Mouse (Mus musculus): Measurements from ENCODE around the gene Sfn. TPM values are rescaled to one million over a fixed set of nuclear protein-coding genes. Genes with fewer than 3 reads are reported as not detected.
A peak's percentile ranks its signal among the peaks of the same experiment; 100 is the strongest.

The Sfn gene
- polyA plus RNA-seq, 1 experiment from 2014 or later: 355 TPM

- no peak for TF ChIP-seq CTCF (IDR thresholded peaks at IDR 0.05; ENCODE audit: low read depth)
- no peak for TF ChIP-seq EP300 (optimal IDR thresholded peaks at IDR 0.05)
- ATAC-seq (ENCODE audit: low FRiP score, low TSS enrichment): no peak
- Histone ChIP-seq H3K9me3 (ENCODE audit: control insufficient read depth, low read length) (no peaks in the 10 kb centered on the region), H3K4me2 (replicated peaks; ENCODE audit: low read depth) (no peak overlapping the region), H3K36me3 (ENCODE audit: control insufficient read depth, insufficient read depth, low read length) (no peaks in the 10 kb centered on the region), H3K9ac (ENCODE audit: low read length) (no peak overlapping the region), H3K4me1 (replicated peaks; ENCODE audit: control insufficient read depth, insufficient read depth) (no peaks in the 10 kb centered on the region), H3K27me3 (ENCODE audit: control insufficient read depth, insufficient read depth, low read length) (no peaks in the 10 kb centered on the region), H3K4me3 (ENCODE audit: low read depth, low read length) (no peak overlapping the region), H3K27ac (replicated peaks) (no peak overlapping the region)
- DNase-seq (ENCODE audit: low spot score): no peak
- WGBS: 66% methylated on average over 4 of the region's 4 CpGs
Measured at GRCm38 (mm10) chr4:133561622-133562021, 40.3 kb downstream of the Sfn start.

- no peak overlapping the region for H3K9ac ChIP-seq (ENCODE audit: low read length)
- H3K9me3 ChIP-seq (ENCODE audit: control insufficient read depth, low read length): no peaks in the 10 kb centered on the region
- H3K27ac ChIP-seq (replicated peaks): no peak overlapping the region
- H3K27me3 ChIP-seq (ENCODE audit: control insufficient read depth, insufficient read depth, low read length): no peaks in the 10 kb centered on the region
- no peak overlapping the region for H3K4me3 ChIP-seq (ENCODE audit: low read depth, low read length)
- H3K4me1 ChIP-seq (replicated peaks; ENCODE audit: control insufficient read depth, insufficient read depth): no peaks in the 10 kb centered on the region
- TF ChIP-seq EP300 (optimal IDR thresholded peaks at IDR 0.05) (no peak), CTCF (IDR thresholded peaks at IDR 0.05; ENCODE audit: low read depth) (no peak)
- no peaks in the 10 kb centered on the region for H3K36me3 ChIP-seq (ENCODE audit: control insufficient read depth, insufficient read depth, low read length)
- no peak overlapping the region for H3K4me2 ChIP-seq (replicated peaks; ENCODE audit: low read depth)
- no peak for DNase-seq (ENCODE audit: low spot score)
- ATAC-seq (ENCODE audit: low FRiP score, low TSS enrichment): no peak
- 81% methylated on average over 4 of the region's 4 CpGs for WGBS
Measured at GRCm38 (mm10) chr4:133559846-133560245, 42.1 kb downstream of the Sfn start.

GRCm38 (mm10) chr4:133557041-133557717, 44.8 kb downstream of the Sfn start:
- H3K27ac ChIP-seq (replicated peaks): no peak overlapping the region
- H3K27me3 ChIP-seq (ENCODE audit: control insufficient read depth, insufficient read depth, low read length): no peaks in the 10 kb centered on the region
- ATAC-seq (ENCODE audit: low FRiP score, low TSS enrichment) (0 out of 2 replicates have a peak, but pooled peaks have one; percentile 9), DNase-seq (ENCODE audit: low spot score) (no peak)
- H3K4me1 ChIP-seq (replicated peaks; ENCODE audit: control insufficient read depth, insufficient read depth): no peaks in the 10 kb centered on the region
- H3K4me2 ChIP-seq (replicated peaks; ENCODE audit: low read depth): no peak overlapping the region
- 27% methylated on average over 10 of the region's 10 CpGs for WGBS
- TF ChIP-seq EP300 (optimal IDR thresholded peaks at IDR 0.05): no peak
- TF ChIP-seq CTCF (IDR thresholded peaks at IDR 0.05; ENCODE audit: low read depth): no peak
- H3K4me3 ChIP-seq (ENCODE audit: low read depth, low read length): no peak overlapping the region
- no peaks in the 10 kb centered on the region for H3K9me3 ChIP-seq (ENCODE audit: control insufficient read depth, low read length)
- H3K36me3 ChIP-seq (ENCODE audit: control insufficient read depth, insufficient read depth, low read length): no peaks in the 10 kb centered on the region
- H3K9ac ChIP-seq (ENCODE audit: low read length): no peak overlapping the region

DNA sequence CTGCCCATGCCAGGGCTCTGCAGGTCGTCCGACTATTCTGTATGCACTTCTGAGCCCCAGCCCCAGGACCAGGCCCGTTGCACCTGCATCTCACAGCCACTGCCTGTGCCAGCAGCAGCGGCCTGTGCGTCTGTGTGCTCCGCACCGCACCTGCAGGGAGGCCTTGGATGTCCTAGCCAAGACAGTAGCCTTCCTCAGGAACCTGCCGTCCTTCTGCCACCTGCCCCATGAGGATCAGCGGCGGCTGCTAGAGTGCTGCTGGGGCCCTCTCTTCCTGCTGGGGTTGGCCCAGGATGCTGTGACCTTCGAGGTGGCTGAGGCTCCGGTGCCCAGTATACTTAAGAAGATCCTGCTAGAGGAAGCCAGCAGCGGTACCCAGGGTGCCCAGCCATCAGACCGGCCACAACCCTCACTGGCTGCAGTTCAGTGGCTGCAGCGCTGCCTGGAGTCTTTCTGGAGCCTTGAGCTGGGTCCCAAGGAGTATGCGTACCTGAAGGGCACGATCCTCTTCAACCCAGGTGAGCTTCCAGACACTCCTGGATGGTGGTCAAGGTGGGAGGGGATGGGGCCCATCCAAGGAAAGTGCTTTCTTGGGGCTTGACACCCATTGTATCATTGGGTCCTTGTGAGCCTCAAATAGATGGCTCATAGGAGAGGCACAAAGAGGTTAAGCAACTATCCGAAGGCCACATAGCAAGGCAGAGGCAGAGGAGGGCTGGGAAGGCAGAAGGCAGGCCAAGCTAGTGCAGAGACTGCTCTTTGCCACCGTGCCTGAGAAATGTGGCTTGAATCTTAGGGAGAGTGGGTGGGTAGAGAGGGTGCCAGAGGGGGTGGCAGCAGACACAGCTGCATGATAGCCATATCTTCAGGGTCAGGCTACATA, 48.3 kb downstream of the Sfn start:
- peak overlapping the region; percentile 32 for H3K4me2 ChIP-seq (replicated peaks; ENCODE audit: low read depth)
- DNase-seq (ENCODE audit: low spot score) (peak; percentile 45), ATAC-seq (ENCODE audit: low FRiP score, low TSS enrichment) (peak; percentile 49)
- 58% methylated on average over 19 of the region's 19 CpGs for WGBS
- H3K9ac ChIP-seq (ENCODE audit: low read length): no peak overlapping the region
- no peaks in the 10 kb centered on the region for H3K36me3 ChIP-seq (ENCODE audit: control insufficient read depth, insufficient read depth, low read length)
- H3K4me1 ChIP-seq (replicated peaks; ENCODE audit: control insufficient read depth, insufficient read depth): no peaks in the 10 kb centered on the region
- no peak overlapping the region for H3K4me3 ChIP-seq (ENCODE audit: low read depth, low read length)
- no peak for TF ChIP-seq CTCF (IDR thresholded peaks at IDR 0.05; ENCODE audit: low read depth)
- TF ChIP-seq EP300 (optimal IDR thresholded peaks at IDR 0.05): no peak
- peak overlapping the region; percentile 71 for H3K27ac ChIP-seq (replicated peaks)
- H3K27me3 ChIP-seq (ENCODE audit: control insufficient read depth, insufficient read depth, low read length): no peaks in the 10 kb centered on the region
- no peaks in the 10 kb centered on the region for H3K9me3 ChIP-seq (ENCODE audit: control insufficient read depth, low read length)

GRCm38 (mm10) chr4:133552768-133553447, 49.1 kb downstream of the Sfn start, which contains the start of gene Nr0b2:
Nr0b2 (plus strand) TSS chr4:133553376.
- no peaks in the 10 kb centered on the region for H3K27me3 ChIP-seq (ENCODE audit: control insufficient read depth, insufficient read depth, low read length)
- no peak for TF ChIP-seq CTCF (IDR thresholded peaks at IDR 0.05; ENCODE audit: low read depth)
- TF ChIP-seq EP300 (optimal IDR thresholded peaks at IDR 0.05): no peak
- H3K4me3 ChIP-seq (ENCODE audit: low read depth, low read length): no peak within 1 kb of the TSS
- peak within 1 kb of the TSS; percentile 32 for H3K4me2 ChIP-seq (replicated peaks; ENCODE audit: low read depth)
- DNase-seq (ENCODE audit: low spot score): peak; percentile 70
- WGBS: 40% methylated on average over 10 of the region's 10 CpGs
- ATAC-seq (ENCODE audit: low FRiP score, low TSS enrichment): peak; percentile 70
- H3K9ac ChIP-seq (ENCODE audit: low read length): no peak within 1 kb of the TSS
- no peaks in the 10 kb centered on the region for H3K9me3 ChIP-seq (ENCODE audit: control insufficient read depth, low read length)
- H3K4me1 ChIP-seq (replicated peaks; ENCODE audit: control insufficient read depth, insufficient read depth): no peaks in the 10 kb centered on the region
- H3K27ac ChIP-seq (replicated peaks): peak within 1 kb of the TSS; percentile 71
- H3K36me3 ChIP-seq (ENCODE audit: control insufficient read depth, insufficient read depth, low read length): no peaks in the 10 kb centered on the region

All from stomach, postnatal 0 days (tissue).